Mouse (Mus musculus): ENCODE data around the gene Il1rapl1.

- TF ChIP-seq CTCF (IDR thresholded peaks at IDR 0.05; ENCODE audit: extremely low read depth, insufficient read depth, insufficient read length, insufficient replicate concordance) (no peak), POLR2A (IDR thresholded peaks at IDR 0.05; ENCODE audit: low read depth, low read length) (no peak)
Measured at GRCm38 (mm10) chrX:86854835-86855234, 1260.6 kb downstream of the Il1rapl1 start.
